Mouse (Mus musculus) right cerebral cortex, postnatal 14 days (tissue): ENCODE data around the gene Mthfd2l.

Source experiments
- DNase-seq: peaks from one replicate; pipeline ENCODE4 v3.0.0; 2022

The Mthfd2l gene

DNA sequence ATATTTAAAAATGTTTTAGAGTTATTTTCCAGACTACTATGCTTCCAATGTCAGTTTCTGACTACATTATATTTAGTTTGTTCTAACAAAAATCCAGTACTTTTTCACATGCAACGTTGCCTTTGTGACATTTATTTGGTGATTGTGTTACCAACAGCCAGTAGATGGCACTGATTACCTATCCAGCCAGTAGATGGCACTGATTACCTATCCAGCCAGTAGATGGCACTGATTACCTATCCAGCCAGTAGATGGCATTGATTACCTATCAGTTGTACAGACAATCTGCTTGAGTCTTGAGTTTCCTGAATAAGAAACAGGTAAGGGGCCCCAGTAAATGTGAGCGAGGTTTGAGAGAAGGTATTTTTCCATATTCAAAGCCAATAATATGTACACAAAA is 20.6 kb downstream of the Mthfd2l start:
- no peak for DNase-seq

- DNase-seq: no peak
These were observed 22.0 kb downstream of the Mthfd2l start for GRCm38 (mm10) chr5:90952731-90953481.

DNA sequence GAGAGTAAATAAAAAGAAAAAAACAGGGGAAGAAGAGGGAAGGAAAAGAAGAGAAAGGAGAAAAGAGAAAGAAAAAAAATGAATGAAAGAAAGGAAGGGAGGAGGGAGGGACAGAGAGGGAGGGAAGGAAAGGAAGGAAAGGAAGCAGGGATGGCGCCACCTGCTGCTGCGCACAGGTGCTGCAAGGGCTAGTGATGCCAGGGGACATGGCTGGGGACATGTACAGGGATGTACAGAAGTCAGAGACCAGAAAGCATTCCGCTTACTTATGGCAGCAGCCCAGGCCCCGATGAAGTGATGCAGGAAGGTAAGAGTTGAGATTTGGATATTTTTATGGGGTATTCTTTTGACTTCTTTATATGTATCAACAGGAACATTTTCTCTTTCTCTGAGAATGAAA is 33.4 kb downstream of the Mthfd2l start:
- DNase-seq: no peak

DNA sequence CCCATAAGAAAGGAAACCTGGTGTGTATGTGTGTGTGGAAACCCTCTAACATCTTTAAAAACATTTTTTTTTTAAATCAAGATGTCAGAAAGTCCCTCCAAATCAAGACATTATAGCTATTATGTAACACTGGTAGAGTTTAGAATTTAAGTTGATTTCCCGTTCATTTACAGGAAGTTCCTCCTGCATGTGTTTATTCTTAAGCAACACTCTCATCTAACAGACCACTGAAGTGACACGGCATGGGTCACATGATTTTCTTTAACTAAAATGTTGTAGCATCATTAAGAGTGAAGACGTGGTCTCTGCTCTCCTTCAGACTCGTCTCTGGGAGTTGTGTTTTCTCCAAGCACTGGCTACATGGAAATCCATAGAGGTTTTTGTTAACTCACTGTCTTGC is 33.8 kb downstream of the Mthfd2l start:
- DNase-seq: no peak

GRCm38 (mm10) chr5:90965386-90965785 is 34.5 kb downstream of the Mthfd2l start:
- no peak for DNase-seq

GRCm38 (mm10) chr5:90977244-90977643 is 46.3 kb downstream of the Mthfd2l start:
- peak; percentile 73 for DNase-seq

GRCm38 (mm10) chr5:90980297-90980696 is 49.4 kb downstream of the Mthfd2l start:
- DNase-seq: peak; percentile 5

DNA sequence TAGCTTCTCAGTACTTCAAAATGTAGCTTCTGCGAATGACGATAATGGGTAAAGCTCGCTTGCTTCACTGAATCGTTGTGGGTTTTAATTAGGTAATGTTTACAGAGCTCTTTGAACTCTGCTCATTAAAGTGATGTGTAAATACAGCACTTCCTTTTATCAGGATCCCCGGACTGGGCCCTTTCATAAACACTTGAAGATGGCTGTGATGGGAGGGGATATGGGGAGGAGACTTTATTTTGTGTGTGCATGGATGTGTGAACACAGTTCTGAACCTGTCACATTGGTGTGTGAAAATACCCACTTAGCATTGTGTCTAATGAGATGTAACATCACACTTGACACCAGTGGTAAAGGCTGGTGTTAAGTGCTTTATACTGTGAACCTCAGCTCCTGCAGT is 56.7 kb downstream of the Mthfd2l start:
- DNase-seq: no peak

- no peak for DNase-seq
These were observed 57.2 kb downstream of the Mthfd2l start for GRCm38 (mm10) chr5:90988149-90988548.

GRCm38 (mm10) chr5:90988592-90988991 is 57.7 kb downstream of the Mthfd2l start:
- no peak for DNase-seq

GRCm38 (mm10) chr5:90999942-91000341 is 69.0 kb downstream of the Mthfd2l start:
- no peak for DNase-seq

GRCm38 (mm10) chr5:91015216-91015615 is 84.3 kb downstream of the Mthfd2l start:
- no peak for DNase-seq

- no peak for DNase-seq
These were observed 92.2 kb downstream of the Mthfd2l start for GRCm38 (mm10) chr5:91023114-91023513.

GRCm38 (mm10) chr5:91027164-91027563 is 96.2 kb downstream of the Mthfd2l start, which contains the start of gene Epgn:
TSS of gene Epgn (plus strand) at chr5:91027464.
- DNase-seq: no peak

DNA sequence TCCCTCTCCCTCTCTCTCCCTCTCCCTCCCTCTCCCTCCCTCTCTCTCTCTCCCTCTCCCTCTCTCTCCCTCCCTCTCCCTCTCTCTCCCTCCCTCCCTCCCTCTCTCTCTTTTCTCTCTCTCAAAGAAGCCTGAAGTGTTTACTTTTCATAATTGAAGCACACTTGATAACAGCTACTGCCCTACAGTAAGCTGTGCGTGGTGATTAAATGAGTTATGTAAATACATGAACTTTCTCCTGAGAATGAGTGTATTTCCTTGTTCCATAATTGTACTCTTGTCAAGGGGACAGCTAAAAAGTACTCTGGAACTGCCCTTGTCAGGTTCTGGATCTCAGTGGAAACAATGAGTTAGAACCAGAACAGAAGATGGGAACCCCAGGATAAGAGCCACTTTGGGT is 96.9 kb downstream of the Mthfd2l start:
- no peak for DNase-seq

DNA sequence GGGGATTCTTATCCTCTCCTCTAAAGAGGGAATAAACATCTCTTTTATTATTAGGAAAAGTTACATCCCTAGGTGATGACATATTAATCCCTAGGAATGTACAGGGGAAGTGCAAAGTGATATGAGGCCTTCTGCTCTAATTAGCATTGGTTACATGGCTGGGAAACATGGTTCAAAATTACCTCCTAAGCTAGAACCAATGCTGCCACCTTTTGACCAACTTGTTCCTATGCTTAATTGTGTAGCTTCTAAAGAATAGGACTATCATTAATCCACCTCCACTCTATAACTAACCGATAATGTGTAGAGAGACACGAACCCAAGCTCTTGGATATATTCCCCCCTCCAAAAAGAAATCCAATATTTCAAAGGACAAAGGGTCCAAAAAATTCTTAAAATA is 99.7 kb downstream of the Mthfd2l start:
- DNase-seq: no peak

- no peak for DNase-seq
These were observed 104.4 kb downstream of the Mthfd2l start for GRCm38 (mm10) chr5:91035341-91035740.

GRCm38 (mm10) chr5:91036628-91037027 is 105.7 kb downstream of the Mthfd2l start:
- DNase-seq: no peak

DNA sequence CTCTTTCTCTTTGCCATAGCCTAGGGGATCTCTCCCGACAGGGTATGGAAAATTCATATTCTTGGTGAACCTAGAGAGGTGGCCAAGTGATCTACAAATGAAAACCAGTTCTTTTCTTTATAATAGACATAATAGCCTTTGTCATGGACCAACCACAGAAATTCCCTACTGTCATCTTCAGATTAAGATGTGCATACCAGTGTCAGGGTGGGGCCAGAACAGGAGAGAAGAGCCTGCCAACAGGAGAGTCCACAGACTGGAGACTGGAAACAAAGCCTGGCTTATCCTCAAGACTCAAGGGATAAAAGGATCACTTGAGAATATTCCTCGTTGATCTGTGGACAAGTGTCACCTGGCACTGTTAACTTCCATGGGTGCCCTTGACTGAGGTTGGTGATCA is 106.8 kb downstream of the Mthfd2l start:
- no peak for DNase-seq

GRCm38 (mm10) chr5:91038547-91038946 is 107.6 kb downstream of the Mthfd2l start:
- no peak for DNase-seq

GRCm38 (mm10) chr5:91038963-91039362 is 108.0 kb downstream of the Mthfd2l start:
- no peak for DNase-seq

DNA sequence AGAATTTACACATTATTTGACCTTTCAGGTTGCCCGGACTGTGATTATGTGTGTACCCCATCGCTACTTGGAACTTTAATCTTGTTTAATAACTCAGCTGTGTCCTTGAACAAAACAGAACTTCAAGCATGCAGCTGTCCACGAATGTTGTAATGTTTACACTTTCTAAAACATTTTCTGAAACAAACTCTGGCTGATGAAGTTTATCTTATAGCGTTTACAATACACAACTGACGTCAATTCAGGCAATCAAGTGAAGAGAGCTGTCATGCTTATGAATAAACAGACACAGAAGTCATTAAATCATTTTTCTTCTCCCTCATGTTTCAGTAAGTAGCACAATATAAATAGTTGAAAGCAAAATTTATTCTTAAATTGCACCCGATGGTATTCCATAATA is 117.1 kb downstream of the Mthfd2l start:
- no peak for DNase-seq

GRCm38 (mm10) chr5:91048397-91048796 is 117.5 kb downstream of the Mthfd2l start:
- no peak for DNase-seq
